Comparison of ENCODE assay signal across 10 mouse cellular contexts in the genomic region with DNA sequence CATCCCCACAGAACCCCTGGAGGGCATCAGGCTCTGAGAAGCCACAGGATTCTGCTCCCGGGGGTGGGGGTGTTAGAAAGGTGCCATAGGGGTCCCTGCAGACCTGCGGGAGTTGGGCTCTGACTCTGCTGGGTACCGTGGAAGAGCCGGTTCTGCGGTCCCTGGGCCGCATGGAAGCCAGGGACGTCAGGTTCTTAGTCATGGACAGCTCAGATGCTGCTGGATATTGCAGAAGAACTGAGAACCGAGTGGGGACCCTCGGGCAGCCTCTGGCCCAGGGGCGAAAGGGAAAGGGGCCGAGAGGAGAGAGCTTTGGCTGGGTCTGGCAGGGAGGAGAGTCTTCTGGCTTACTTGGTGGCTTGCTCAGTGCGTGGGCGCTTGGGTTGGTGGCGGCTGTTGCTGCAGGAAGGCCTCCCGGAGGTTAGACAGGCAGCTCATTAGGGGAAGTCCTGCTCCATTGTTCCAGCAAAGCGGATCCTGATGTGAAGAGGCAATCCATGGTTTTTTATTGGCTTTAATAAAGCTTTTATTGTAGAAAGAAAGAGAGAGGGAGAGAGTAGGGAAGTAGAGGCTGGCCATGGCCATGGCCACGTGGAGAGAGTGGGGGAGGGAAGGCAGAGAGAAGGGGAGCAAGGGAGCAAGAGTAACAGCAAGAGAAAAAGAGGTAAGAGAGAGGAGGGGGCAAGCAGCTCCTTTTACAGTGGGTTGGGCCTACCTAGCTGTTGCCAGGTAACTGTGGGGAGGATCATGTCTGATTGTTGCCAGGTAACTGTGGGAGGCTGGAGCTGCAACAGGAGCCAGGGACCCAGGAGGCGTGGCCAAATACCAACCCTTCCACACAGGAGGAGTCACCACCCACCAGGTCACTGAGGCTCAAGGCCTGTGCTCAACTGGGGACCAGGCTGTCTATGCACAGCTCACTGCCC.
A peak's percentile ranks its signal among the peaks of the same experiment; 100 is the strongest.
DNase-seq lines count a peak whose midpoint lies in the region; ATAC-seq and TF ChIP-seq lines count a peak whose summit lies in the region.
"Had no signal": no experiment of that assay in that cellular context is flagged by ENCODE, and none has a peak within 500 bp of the region (broad histone marks: within the 10 kb centered on the region; RNA-seq: fewer than 3 reads in every experiment).

No protein-coding gene starts in this region.

- intact Hi-C loops in heart, postnatal 25 days (cut with DNase I): no loop called here

- DNase-seq in heart, postnatal 25 days (ENCODE audit: low spot score): no peak
- peak; percentile 27 for DNase-seq in brain, adult 2 months (ENCODE audit: low read depth, low spot score)
- DNase-seq in forebrain, postnatal 0 days: no peak
- no peak for DNase-seq in MN1 (ENCODE audit: low spot score)
- DNase-seq in thymus, adult 18-20 months: no peak
- DNase-seq in layer of hippocampus, adult 18-20 months (ENCODE audit: low spot score in 2 of 2): no peak
- DNase-seq: gastrocnemius, postnatal 10 days had no signal

- H3K36me3 ChIP-seq in heart, embryonic 14.5 days (ENCODE audit: control insufficient read depth, insufficient read depth, low read length): no peaks in the 10 kb centered on the region
- no peaks in the 10 kb centered on the region for H3K36me3 ChIP-seq in forebrain, postnatal 0 days (ENCODE audit: insufficient read depth)
- no peaks in the 10 kb centered on the region for H3K36me3 ChIP-seq in midbrain, embryonic 13.5 days

- no peaks in the 10 kb centered on the region for H3K9me3 ChIP-seq in heart, embryonic 14.5 days (ENCODE audit: control insufficient read depth, low read length)
- no peaks in the 10 kb centered on the region for H3K9me3 ChIP-seq in forebrain, postnatal 0 days (ENCODE audit: low read length)
- H3K9me3 ChIP-seq in midbrain, embryonic 13.5 days: no peaks in the 10 kb centered on the region

- no peaks in the 10 kb centered on the region for H3K27me3 ChIP-seq in heart, embryonic 14.5 days (ENCODE audit: control insufficient read depth, insufficient read depth, low read length)
- no peaks in the 10 kb centered on the region for H3K27me3 ChIP-seq in forebrain, postnatal 0 days (ENCODE audit: insufficient read depth, low read length)
- no peaks in the 10 kb centered on the region for H3K27me3 ChIP-seq in midbrain, embryonic 13.5 days

- peak overlapping the region; percentile 27; the same call in 1 of the 2 replicates for H3K9ac ChIP-seq in heart, embryonic 14.5 days (ENCODE audit: low read length)
- no peak overlapping the region for H3K9ac ChIP-seq in forebrain, postnatal 0 days
- H3K9ac ChIP-seq in midbrain, embryonic 13.5 days (replicated peaks): no peak overlapping the region

- peaks cover 0 to 7% of the 10 kb centered on the region in 2 experiments; a peak in 1 of 4 replicates for H3K4me1 ChIP-seq in heart, embryonic 14.5 days (ENCODE audit: control insufficient read depth in 2 of 2, insufficient read depth in 2 of 2, low read length in 2 of 2)
- no peaks in the 10 kb centered on the region for H3K4me1 ChIP-seq in forebrain, postnatal 0 days (ENCODE audit: insufficient read depth)
- 0 out of 2 replicates have a peak, but pooled peaks cover 5% of the 10 kb centered on the region for H3K4me1 ChIP-seq in midbrain, embryonic 13.5 days (replicated peaks)

- peak overlapping the region; percentile 59 for H3K4me2 ChIP-seq in heart, embryonic 14.5 days (ENCODE audit: low read length)
- peak overlapping the region; percentile 13; the same call in 1 of the 2 replicates for H3K4me2 ChIP-seq in forebrain, postnatal 0 days (ENCODE audit: low read depth)
- peak overlapping the region; percentile 21 for H3K4me2 ChIP-seq in midbrain, embryonic 13.5 days (replicated peaks)

- no peak overlapping the region for H3K27ac ChIP-seq in heart, embryonic 14.5 days (replicated peaks in 1 of 2; ENCODE audit: control insufficient read depth in 1 of 2, insufficient read depth in 1 of 2, low read depth in 2 of 2, low read length in 2 of 2)
- H3K27ac ChIP-seq in forebrain, postnatal 0 days (ENCODE audit: low read depth, low read length): no peak overlapping the region
- H3K27ac ChIP-seq in midbrain, embryonic 13.5 days: no peak overlapping the region

- ATAC-seq in heart, embryonic 14.5 days (ENCODE audit: insufficient number of reproducible peaks, insufficient read depth, low FRiP score, low read depth): no peak
- ATAC-seq in forebrain, postnatal 0 days: peak; percentile 70; the same call in 1 of the 2 replicates
- ATAC-seq in midbrain, embryonic 13.5 days: peak; percentile 74

- no peak for TF ChIP-seq CTCF in forebrain, postnatal 0 days (IDR thresholded peaks at IDR 0.05; ENCODE audit: low read depth)

- peak overlapping the region; percentile 3 to 19; a peak in 2 of 4 replicates for H3K4me3 ChIP-seq in heart, embryonic 14.5 days (ENCODE audit: control insufficient read depth in 1 of 2, insufficient read depth in 1 of 2, low read depth in 1 of 2, low read length in 2 of 2)
- H3K4me3 ChIP-seq in forebrain, postnatal 0 days (ENCODE audit: low read depth, low read length): no peak overlapping the region
- no peak overlapping the region for H3K4me3 ChIP-seq in midbrain, embryonic 13.5 days (replicated peaks)
- H3K4me3 ChIP-seq: myocyte had no signal

- WGBS in heart, embryonic 14.5 days: 8% methylated on average over 18 of the region's 18 CpGs
- WGBS in forebrain, postnatal 0 days: 14% methylated on average over 18 of the region's 18 CpGs
- whole genome bisulfite sequencing in midbrain, embryonic 13.5 days: 11% methylated on average over 18 of the region's 18 CpGs

Comparison
In these comparisons a context has a peak if more than half of its experiments do, and no peak if none do; other contexts are left out.
1. H3K4me3 ChIP-seq: peak in heart, embryonic 14.5 days (2 of 2); none in forebrain, postnatal 0 days (single experiment) and midbrain, embryonic 13.5 days (single experiment).
2. Peak in every context shown above with its lines, with median percentiles within 50 percentile points of each other: H3K4me2 ChIP-seq.